Mouse (Mus musculus): ENCODE measurements around the gene Prr27.

The Prr27 gene

DNA sequence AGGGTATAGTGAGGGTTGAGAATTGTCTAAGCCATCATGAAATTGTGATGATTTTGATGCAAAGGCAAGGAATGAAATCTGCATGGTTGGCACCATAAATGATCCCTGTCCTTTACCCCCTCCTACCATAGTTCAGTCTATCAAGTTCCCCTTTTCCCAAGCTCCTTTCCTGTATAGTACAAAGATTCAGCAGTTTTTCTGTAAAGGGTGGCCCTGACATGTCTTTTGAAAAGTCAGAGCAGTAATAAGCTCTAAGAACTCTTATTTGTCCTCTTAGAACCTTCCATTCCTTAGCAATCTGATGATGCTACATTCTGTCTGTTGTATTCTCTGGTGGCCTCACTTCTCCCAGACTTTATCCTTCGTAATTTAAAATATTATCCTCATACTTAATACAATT, at the start of gene Prr27:
Gene Prr27 (plus strand): TSS at position 301 of the 400 bp plus-strand sequence.
- no peak for DNase-seq (ENCODE audit: low spot score in 2 of 2)

DNA sequence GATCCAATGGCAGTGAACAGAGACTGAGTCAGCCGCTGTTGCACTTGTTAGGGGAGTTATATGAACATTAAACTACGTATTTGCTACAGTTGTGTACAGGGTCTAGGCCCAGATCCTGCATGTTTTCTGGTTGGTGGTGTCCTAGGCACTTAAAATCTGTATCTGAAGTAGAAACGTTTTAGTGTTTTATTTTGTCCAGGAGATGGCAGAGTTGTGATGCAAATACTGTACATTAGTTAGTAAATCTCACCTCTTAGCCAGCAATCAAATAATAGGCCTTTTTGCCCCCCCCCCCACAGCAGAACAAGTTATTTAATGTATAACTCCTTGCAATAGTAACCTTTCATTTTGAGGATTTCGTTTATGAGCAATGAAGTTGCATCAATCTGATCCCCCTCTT, 42.8 kb upstream of the Prr27 start:
- DNase-seq (ENCODE audit: low spot score in 2 of 2) = no peak

DNA sequence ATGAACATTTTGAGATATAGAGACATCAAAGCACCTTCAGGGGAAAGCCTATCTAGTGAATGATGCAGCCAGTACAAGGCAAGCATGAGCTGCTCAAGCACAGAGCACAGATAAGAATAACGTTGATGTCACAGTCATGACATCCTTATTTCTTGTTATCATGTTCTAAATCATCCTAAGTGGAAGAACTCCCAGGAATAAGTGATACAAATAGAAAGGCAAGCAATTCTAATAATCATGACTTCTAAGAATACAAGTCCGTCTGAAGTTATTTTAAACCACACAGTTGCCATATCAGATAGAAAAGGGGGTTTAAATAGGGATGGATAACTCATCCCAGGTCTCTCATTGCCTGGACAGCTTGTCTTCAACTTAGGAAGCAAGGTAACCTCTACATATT, 17.7 kb upstream of the Prr27 start, which contains the start of gene Csn1s2b:
Gene Csn1s2b (plus strand): TSS at position 301 of the 400 bp plus-strand sequence.
- DNase-seq (ENCODE audit: low spot score in 2 of 2) = no peak

DNA sequence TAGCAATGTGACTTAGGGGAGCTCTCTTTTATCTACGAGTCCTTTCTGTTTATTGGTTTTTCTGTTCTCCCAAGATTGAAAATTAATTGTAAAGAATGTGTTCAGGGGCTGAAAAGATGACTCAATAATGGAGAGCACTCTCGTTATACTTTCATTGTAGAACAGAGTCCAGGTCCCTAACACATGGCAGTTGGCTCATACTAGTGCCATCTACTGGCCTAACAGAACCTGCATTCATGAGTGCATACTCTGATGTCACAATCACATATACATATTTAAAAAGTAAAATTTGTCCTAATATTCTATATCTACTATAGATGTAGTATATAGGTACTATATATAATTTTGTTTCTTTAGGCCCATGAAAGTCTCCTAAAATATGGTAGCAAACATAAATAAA, 16.2 kb upstream of the Prr27 start:
- DNase-seq (ENCODE audit: low spot score in 2 of 2) = no peak

DNA sequence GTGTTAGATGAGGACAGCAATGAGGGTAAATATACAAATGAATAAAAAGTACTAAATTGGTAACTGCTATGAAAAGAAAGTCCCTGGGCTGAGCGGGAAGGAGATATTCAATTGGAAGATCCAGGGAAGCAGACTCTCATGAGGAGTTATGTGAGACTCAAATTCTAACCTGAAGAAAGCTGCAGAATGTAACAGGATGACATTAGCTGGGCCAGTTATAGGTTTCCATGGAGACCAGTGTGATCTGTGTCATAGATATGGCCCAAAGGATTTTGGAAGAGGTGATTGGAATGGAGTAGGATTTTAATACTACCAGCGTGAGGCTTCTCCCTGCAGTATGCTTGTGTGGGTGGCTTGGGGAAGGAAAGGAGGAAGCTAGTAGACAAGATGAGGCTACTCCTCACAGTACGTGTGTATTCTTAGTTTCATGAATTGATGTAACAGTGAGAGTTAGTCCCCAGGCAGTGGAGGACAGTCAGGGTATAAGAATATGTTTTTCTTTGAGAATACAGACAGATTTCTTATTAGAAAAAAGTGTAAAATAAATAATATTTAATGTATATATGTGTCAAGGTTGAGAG, 29.7 kb downstream of the Prr27 start:
- DNase-seq (ENCODE audit: low spot score in 2 of 2) = no peak

DNA sequence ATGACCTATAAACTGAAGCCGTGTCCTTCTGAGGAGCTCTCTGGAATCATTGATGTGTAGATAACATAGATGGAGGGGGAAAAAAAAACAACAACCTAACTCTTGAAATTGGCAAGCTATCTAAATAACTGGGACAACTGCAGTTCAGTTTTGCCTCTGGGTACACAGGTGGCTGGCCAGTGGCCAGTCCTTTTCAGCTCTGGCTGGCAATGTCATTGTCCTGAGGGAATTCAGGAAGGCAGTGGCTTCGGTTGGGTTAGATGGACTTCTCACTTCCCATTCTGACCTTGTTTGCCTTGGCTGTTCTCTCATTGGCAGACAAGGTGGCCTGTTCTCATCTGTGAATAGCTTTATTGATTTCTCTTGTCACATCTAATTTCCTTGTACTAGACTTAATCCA, 44.6 kb downstream of the Prr27 start:
- DNase-seq (ENCODE audit: low spot score in 2 of 2) = no peak

DNA sequence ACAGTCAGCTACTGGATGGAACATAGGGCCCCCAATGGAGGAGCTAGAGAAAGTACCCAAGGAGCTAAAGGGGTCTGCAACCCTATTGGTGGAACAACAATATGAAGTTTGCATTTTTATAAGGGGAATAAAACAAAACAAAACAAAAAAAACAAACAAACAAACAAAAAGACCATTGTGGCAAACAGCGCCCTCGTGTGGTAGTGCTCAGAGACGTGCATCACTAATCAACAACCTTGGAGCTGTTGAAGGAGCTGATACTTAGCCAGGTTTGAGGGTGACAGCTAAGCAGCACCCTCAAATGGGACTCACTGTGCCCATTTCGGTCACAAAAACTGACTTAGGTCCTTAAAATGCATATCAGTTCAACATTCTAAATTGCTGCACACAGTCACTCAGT, 45.9 kb downstream of the Prr27 start:
- DNase-seq (ENCODE audit: low spot score in 2 of 2) = no peak

DNA sequence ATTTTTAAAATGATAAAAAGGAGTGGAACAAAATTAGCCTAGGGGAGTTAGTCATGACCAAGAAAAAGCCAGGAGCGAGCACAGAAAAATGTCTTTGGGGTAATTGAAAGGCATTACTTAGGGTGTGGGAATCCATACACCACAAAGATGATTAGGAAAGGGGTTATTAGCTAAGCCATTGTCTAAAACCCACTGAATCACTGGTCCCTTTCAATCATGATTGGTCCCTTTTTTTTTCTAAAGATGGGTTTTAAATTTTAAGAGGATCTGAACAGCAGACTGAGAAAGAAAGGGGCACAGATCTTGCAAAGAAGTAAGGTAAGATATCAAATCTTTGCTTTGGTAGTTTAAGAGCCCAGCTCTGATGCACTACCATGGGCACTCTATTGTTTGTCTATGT, 59.2 kb downstream of the Prr27 start, which contains the start of gene Odam:
Gene Odam (plus strand): TSS at position 301 of the 400 bp plus-strand sequence.
- DNase-seq (ENCODE audit: low spot score in 2 of 2) = no peak
